Mouse (Mus musculus) heart, postnatal 14 days (tissue): ENCODE measurements at regions not wholly inside any gene's neighbourhood (a gene's known extent, or its start where the extent isn't known, plus 50 kb on each side); places are given as distances from the start of the nearest gene placed in this dataset.
A peak's percentile ranks its signal among the peaks of the same experiment; 100 is the strongest.

Source experiments
- DNase-seq, 2 experiments: peaks; one replicate each; pipeline ENCODE4 v3.0.0; 2021 to 2022
- intact Hi-C: fragments of 180-260 bp; cut with DNase I; formaldehyde crosslinking; loops from one replicate; pipeline ENCODE4 v1.15.1; 2025

- DNase-seq, result peak; percentile 18 to 53
- intact Hi-C loops, result no loop called here
Observed at GRCm38 (mm10) chr13:63749997-63750396, 65.0 kb upstream of the Ercc6l2 start.

- no peak for DNase-seq
- intact Hi-C loops, result no loop called here
Observed at GRCm38 (mm10) chr13:63751196-63751595, 63.8 kb upstream of the Ercc6l2 start.

- DNase-seq, result no peak
- intact Hi-C loops, result no loop called here
Observed at GRCm38 (mm10) chr13:63757061-63757460, 58.0 kb upstream of the Ercc6l2 start.

- intact Hi-C loops, result no loop called here
- no peak for DNase-seq
Observed at GRCm38 (mm10) chr13:63761542-63761941, 53.5 kb upstream of the Ercc6l2 start.
